Mouse (Mus musculus) heart, adult 2 months (tissue): ENCODE results near the gene Jpt2. TPM values are rescaled to one million over a fixed set of nuclear protein-coding genes. Genes with fewer than 3 reads are reported as not detected.

ENCODE experiments used
- DNase-seq, 2 experiments: peaks; one replicate each; pipeline ENCODE4 v3.0.0; 2021
- H3K27ac ChIP-seq: fragments of 200-600 bp; 2 replicates; pipeline ENCODE4 v1.8.1; 2022
- H3K27me3 ChIP-seq: fragments of 200-500 bp; 2 replicates; pipeline ENCODE4 v1.6.1; 2012; ENCODE audit warnings: mild to moderate bottlenecking, low read length, inconsistent platforms, mixed read lengths; ENCODE audit not compliant: control insufficient read depth, insufficient read depth
- H3K36me3 ChIP-seq: fragments of 200-500 bp; 2 replicates; pipeline ENCODE4 v1.6.1; 2012; ENCODE audit warnings: low read length, inconsistent platforms; ENCODE audit not compliant: control insufficient read depth, insufficient read depth
- H3K4me1 ChIP-seq: fragments of 200-500 bp; 2 replicates; pipeline ENCODE4 v1.6.1; 2011; ENCODE audit warnings: low read length; ENCODE audit not compliant: control insufficient read depth, insufficient read depth
- H3K4me3 ChIP-seq: fragments of 200-600 bp; 2 replicates; pipeline ENCODE4 v1.8.1; 2022
- H3K79me2 ChIP-seq: fragments of 200-500 bp; replicated peaks from 2 replicates; pipeline ENCODE4 v1.6.1; 2012; ENCODE audit warnings: mild to moderate bottlenecking, inconsistent platforms, low read length, moderate library complexity, mixed read lengths; ENCODE audit not compliant: control insufficient read depth, insufficient read depth
- H3K9ac ChIP-seq: fragments of 200-500 bp; 2 replicates; pipeline ENCODE4 v1.6.1; 2012; ENCODE audit warnings: low read depth, mild to moderate bottlenecking, control low read depth, inconsistent platforms, low read length, mixed read lengths
- CTCF ChIP-seq: fragments of 200-600 bp; IDR thresholded peaks from 2 replicates; pipeline ENCODE4 v1.8.1; 2022; ENCODE audit warnings: antibody characterized with exemption, mild to moderate bottlenecking, moderate library complexity
- EP300 ChIP-seq: fragments of 200-500 bp; IDR thresholded peaks from 2 replicates; pipeline ENCODE4 v1.6.1; 2011; ENCODE audit warnings: low read depth, low read length, control low read depth; ENCODE audit not compliant: insufficient read depth
- POLR2A ChIP-seq: fragments of 200-500 bp; IDR thresholded peaks from 2 replicates; pipeline ENCODE4 v1.6.1; 2011; ENCODE audit warnings: mild to moderate bottlenecking, low read depth, low read length, control low read depth; ENCODE audit not compliant: insufficient read depth
- WGBS: fragments of 180-500 bp; shearing (Covaris S2); methylation state at CpG from one replicate; pipeline ENCODE4 v1.1.7; 2018; 5-methylcytosine and 5-hydroxymethylcytosine counted together
- intact Hi-C: fragments of 180-260 bp; cut with DNase I; formaldehyde crosslinking; loops from one replicate; pipeline ENCODE4 v1.15.1; 2025
- long read RNA-seq: library from polyadenylated mRNA; stranded (forward); transcript quantifications from one replicate; pipeline ENCODE4 v2.0.0, GENCODE M21; 2021
- polyA plus RNA-seq: library from polyadenylated mRNA; depleted of rRNA; stranded (reverse); fragments of >200 nt; gene quantifications from 2 replicates; pipeline ENCODE4 v1.2.3, GENCODE M21; 2012; rRNA removed
- total RNA-seq, 2 experiments: library from RNA; stranded (reverse); gene quantifications; 2 replicates each; pipeline ENCODE4 v1.2.3; 2021

Gene Jpt2
- total RNA-seq (1 to 10 TPM; 9.2 TPM), polyA plus RNA-seq (4.3 and 5.7 TPM in 2 replicates)
- long read RNA-seq, transcript Jpt2-201 (5 exons, 2,672 nt): major isoform, 14 of 15 reads
- long read RNA-seq, partial matches to known transcripts: 0 of 15 reads
- long read RNA-seq, other reads (novel, unspliced or antisense): 1 of 15 reads

GRCm38 (mm10) chr17:24960135-24960851, at the start of gene Jpt2:
Gene Jpt2 (minus strand): TSS chr17:24960689.
- Histone ChIP-seq H3K4me1 (peaks cover 3% of the 10 kb centered on the region; the same call in 1 of the 2 replicates), H3K27me3 (no peaks in the 10 kb centered on the region), H3K79me2 (no peaks in the 10 kb centered on the region), H3K27ac (peak within 1 kb of the TSS; percentile 73), H3K36me3 (no peaks in the 10 kb centered on the region), H3K9ac (peak within 1 kb of the TSS; percentile 80), H3K4me3 (peak within 1 kb of the TSS; percentile 91)
- TF ChIP-seq EP300 (no peak), POLR2A (no peak), CTCF (peak; percentile 54)
- DNase-seq: peak; percentile 97 to 98
- intact Hi-C loops: loop anchor here (1.0 to 2.0 kb wide), 2 partner anchors 23 to 57 kb away; partner anchors contain the start of gene Mapk8ip3
- WGBS: 1% methylated on average over 59 of the region's 59 CpGs

GRCm38 (mm10) chr17:25007480-25007879, 47.0 kb upstream of the Jpt2 start:
- no peak for TF ChIP-seq POLR2A
- no peak for TF ChIP-seq EP300
- TF ChIP-seq CTCF: no peak
- no peak overlapping the region for H3K9ac ChIP-seq
- H3K36me3 ChIP-seq: peaks cover 13% of the 10 kb centered on the region
- intact Hi-C loops: no loop called here
- no peak overlapping the region for H3K4me3 ChIP-seq
- peaks cover 10% of the 10 kb centered on the region for H3K79me2 ChIP-seq
- H3K27me3 ChIP-seq: no peaks in the 10 kb centered on the region
- H3K4me1 ChIP-seq: no peaks in the 10 kb centered on the region; the same call in 1 of the 2 replicates
- DNase-seq: no peak
- no peak overlapping the region for H3K27ac ChIP-seq

- no peaks in the 10 kb centered on the region; the same call in 1 of the 2 replicates for H3K4me1 ChIP-seq
- peaks cover 6% of the 10 kb centered on the region; the same call in 1 of the 2 replicates for H3K79me2 ChIP-seq
- H3K27me3 ChIP-seq: no peaks in the 10 kb centered on the region
- peaks cover 6% of the 10 kb centered on the region for H3K36me3 ChIP-seq
- H3K4me3 ChIP-seq: no peak overlapping the region
- no peak overlapping the region for H3K27ac ChIP-seq
- intact Hi-C loops: no loop called here
- no peak for TF ChIP-seq POLR2A
- peak; percentile 55 for TF ChIP-seq CTCF
- WGBS: 95% methylated on average over 3 of the region's 3 CpGs
- no peak overlapping the region for H3K9ac ChIP-seq
- DNase-seq: no peak
Measured at GRCm38 (mm10) chr17:25005102-25005501, 44.6 kb upstream of the Jpt2 start.

GRCm38 (mm10) chr17:24994721-24995120, 34.2 kb upstream of the Jpt2 start:
- no peak overlapping the region for H3K27ac ChIP-seq
- H3K9ac ChIP-seq: no peak overlapping the region
- 87% methylated on average over 6 of the region's 6 CpGs for whole genome bisulfite sequencing
- DNase-seq: no peak
- no peak overlapping the region for H3K4me3 ChIP-seq
- H3K4me1 ChIP-seq: no peaks in the 10 kb centered on the region; the same call in 1 of the 2 replicates
- H3K36me3 ChIP-seq: peaks cover 25% of the 10 kb centered on the region
- H3K79me2 ChIP-seq: peaks cover 1% of the 10 kb centered on the region; the same call in 1 of the 2 replicates
- intact Hi-C loops: no loop called here
- no peaks in the 10 kb centered on the region for H3K27me3 ChIP-seq
- TF ChIP-seq CTCF: no peak
- no peak for TF ChIP-seq POLR2A
- no peak for TF ChIP-seq EP300

- no peaks in the 10 kb centered on the region for H3K79me2 ChIP-seq
- 90% methylated on average over 6 of the region's 6 CpGs for WGBS
- intact Hi-C loops: no loop called here
Measured at GRCm38 (mm10) chr17:24987221-24987620, 26.7 kb upstream of the Jpt2 start.

More at GRCm38 (mm10) chr17:24987221-24987620, 26.7 kb upstream of the Jpt2 start:
- H3K27ac ChIP-seq: no peak overlapping the region
- no peaks in the 10 kb centered on the region for H3K27me3 ChIP-seq
- H3K4me3 ChIP-seq: no peak overlapping the region
- TF ChIP-seq POLR2A (no peak), CTCF (no peak), EP300 (no peak)
- H3K9ac ChIP-seq: no peak overlapping the region
- DNase-seq: no peak
- peaks cover 2% of the 10 kb centered on the region; the same call in 1 of the 2 replicates for H3K36me3 ChIP-seq
- no peaks in the 10 kb centered on the region for H3K4me1 ChIP-seq
